Mouse (Mus musculus): ENCODE measurements around the gene Cby1.

DNA sequence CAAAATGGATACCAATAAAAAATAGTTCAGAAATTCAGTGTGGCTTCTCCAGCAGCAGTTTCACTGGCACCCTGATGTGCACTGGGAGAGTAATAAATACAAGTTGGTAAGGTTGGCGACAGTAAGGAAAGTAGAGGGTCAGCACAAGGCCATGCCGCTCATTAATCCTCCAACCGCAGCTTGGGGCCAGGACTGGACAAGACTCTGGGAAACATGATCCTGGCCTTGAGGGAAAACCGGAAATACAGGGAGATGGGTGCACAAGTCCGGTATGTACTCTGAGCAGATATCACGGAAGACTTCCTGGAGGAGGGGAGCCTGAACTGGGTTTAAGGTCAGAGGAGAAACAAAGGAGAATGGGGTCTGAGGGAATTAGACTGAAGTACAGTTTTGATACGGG is 43.5 kb upstream of the Cby1 start:
- TF ChIP-seq TAL1 (IDR thresholded peaks at IDR 0.05; ENCODE audit: low read length) = no peak
- no peak for TF ChIP-seq GATA1 (IDR thresholded peaks at IDR 0.05; ENCODE audit: low read length)

Data from erythroblast, embryonic 14.5 days (primary cell).